In genomic region chr2:38423886-38424277, GRCm38 (mm10) we compare ENCODE assay signal across 10 mouse cellular contexts.
DNase-seq lines count a peak whose midpoint lies in the region; ATAC-seq lines count a peak whose summit lies in the region.
"Had no signal": no experiment of that assay in that cellular context is flagged by ENCODE, and none has a peak within 500 bp of the region (broad histone marks: within the 10 kb centered on the region; RNA-seq: fewer than 3 reads in every experiment).

No protein-coding gene starts in this region.

- intact Hi-C loops in gastrocnemius, postnatal 36 days (cut with DNase I), result no loop called here

- H3K4me2 ChIP-seq in kidney, embryonic 14.5 days (replicated peaks; ENCODE audit: low read depth, low read length), result peak overlapping the region; percentile 34
- peak overlapping the region; percentile 44; the same call in 1 of the 2 replicates for H3K4me2 ChIP-seq in forebrain, embryonic 16.5 days (ENCODE audit: low read length)
- peak overlapping the region; percentile 43 for H3K4me2 ChIP-seq in midbrain, embryonic 14.5 days (ENCODE audit: low read length)

- 33% methylated on average over 7 of the region's 7 CpGs for WGBS in kidney, embryonic 14.5 days
- 14% methylated on average over 7 of the region's 7 CpGs for WGBS in forebrain, embryonic 16.5 days
- 7% methylated on average over 7 of the region's 7 CpGs for WGBS in midbrain, embryonic 14.5 days

- no peak overlapping the region for H3K27ac ChIP-seq in kidney, embryonic 14.5 days (ENCODE audit: low read depth, low read length)
- peak overlapping the region; percentile 85 for H3K27ac ChIP-seq in forebrain, embryonic 16.5 days (ENCODE audit: low read length)
- H3K27ac ChIP-seq in midbrain, embryonic 14.5 days (replicated peaks; ENCODE audit: low read depth, low read length), result peak overlapping the region; percentile 87

- H3K9me3 ChIP-seq in kidney, embryonic 14.5 days (ENCODE audit: control insufficient read depth, low read length), result no peaks in the 10 kb centered on the region
- no peaks in the 10 kb centered on the region for H3K9me3 ChIP-seq in forebrain, embryonic 16.5 days (ENCODE audit: control insufficient read depth, low read length)
- H3K9me3 ChIP-seq in midbrain, embryonic 14.5 days (ENCODE audit: control insufficient read depth, low read length), result no peaks in the 10 kb centered on the region

- H3K9ac ChIP-seq in kidney, embryonic 14.5 days (ENCODE audit: low read depth, low read length), result no peak overlapping the region
- peak overlapping the region; percentile 57 for H3K9ac ChIP-seq in forebrain, embryonic 16.5 days (replicated peaks; ENCODE audit: low read depth, low read length)
- peak overlapping the region; percentile 34; the same call in 1 of the 2 replicates for H3K9ac ChIP-seq in midbrain, embryonic 14.5 days (replicated peaks; ENCODE audit: low read length)

- no peak overlapping the region for H3K4me3 ChIP-seq in kidney, embryonic 14.5 days (ENCODE audit: low read length)
- peak overlapping the region; percentile 29 for H3K4me3 ChIP-seq in forebrain, embryonic 16.5 days (replicated peaks; ENCODE audit: low read length)
- H3K4me3 ChIP-seq in midbrain, embryonic 14.5 days (replicated peaks; ENCODE audit: low read depth, low read length), result no peak overlapping the region

- no peaks in the 10 kb centered on the region for H3K36me3 ChIP-seq in kidney, embryonic 14.5 days (ENCODE audit: control insufficient read depth, insufficient read depth, low read length)
- no peaks in the 10 kb centered on the region for H3K36me3 ChIP-seq in forebrain, embryonic 16.5 days (ENCODE audit: control insufficient read depth, insufficient read depth)
- H3K36me3 ChIP-seq in midbrain, embryonic 14.5 days (ENCODE audit: control insufficient read depth, insufficient read depth, low read length), result no peaks in the 10 kb centered on the region

- H3K4me1 ChIP-seq in kidney, embryonic 14.5 days (ENCODE audit: control insufficient read depth, insufficient read depth, low read length), result 0 out of 2 replicates have a peak, but pooled peaks cover 8% of the 10 kb centered on the region
- H3K4me1 ChIP-seq in forebrain, embryonic 16.5 days (replicated peaks; ENCODE audit: control insufficient read depth, insufficient read depth, low read length), result peaks cover 19% of the 10 kb centered on the region
- H3K4me1 ChIP-seq in midbrain, embryonic 14.5 days (ENCODE audit: control insufficient read depth, insufficient read depth, low read length), result peaks cover 22% of the 10 kb centered on the region

- ATAC-seq in kidney, embryonic 14.5 days (ENCODE audit: low FRiP score, low TSS enrichment), result no peak
- peak; percentile 54 for ATAC-seq in forebrain, embryonic 16.5 days
- peak; percentile 11; the same call in 1 of the 2 replicates for ATAC-seq in midbrain, embryonic 14.5 days (ENCODE audit: low FRiP score, low TSS enrichment)

- DNase-seq in kidney, postnatal 25 days, result no peak
- peak; percentile 33 for DNase-seq in cerebellum, adult 8-10 months
- DNase-seq in midbrain, embryonic 14.5 days, result peak; percentile 59
- no peak for DNase-seq in gastrocnemius, postnatal 4 days (ENCODE audit: low spot score in 2 of 2)
- no peak for DNase-seq in gastrocnemius, postnatal 36 days
- no peak for DNase-seq in urinary bladder, adult 2 months (ENCODE audit: low spot score)
- DNase-seq: lung, postnatal 4 days; right cerebral cortex, postnatal 14 days had no signal

- no peaks in the 10 kb centered on the region for H3K27me3 ChIP-seq in kidney, embryonic 14.5 days (ENCODE audit: control insufficient read depth, insufficient read depth, low read length)
- no peaks in the 10 kb centered on the region for H3K27me3 ChIP-seq in forebrain, embryonic 16.5 days (replicated peaks; ENCODE audit: control insufficient read depth, insufficient read depth, low read length)
- H3K27me3 ChIP-seq in midbrain, embryonic 14.5 days (ENCODE audit: control insufficient read depth, insufficient read depth, low read length), result 0 out of 2 replicates have a peak, but pooled peaks cover 4% of the 10 kb centered on the region

Comparison
In these comparisons a context has a peak if more than half of its experiments do, and no peak if none do; other contexts are left out.
1. DNase-seq: peak in cerebellum, adult 8-10 months (single experiment) and midbrain, embryonic 14.5 days (single experiment); none in kidney, postnatal 25 days (0 of 2), gastrocnemius, postnatal 4 days (0 of 2), gastrocnemius, postnatal 36 days (0 of 2) and urinary bladder, adult 2 months (single experiment).
2. Peak in every context shown above with its lines, with median percentiles within 50 percentile points of each other: H3K4me2 ChIP-seq.